Mouse (Mus musculus): ENCODE results near the gene Pitpnc1. TPM values are rescaled to one million over a fixed set of nuclear protein-coding genes. Genes with fewer than 3 reads are reported as not detected.

The Pitpnc1 gene
- total and polyA plus RNA-seq, 3 experiments: 2.4 to 5.4 (median 3.6) TPM

- Histone ChIP-seq H3K27ac (ENCODE audit: insufficient read depth, low read depth) (no peak overlapping the region), H3K4me1 (ENCODE audit: control insufficient read depth in 1 of 2, insufficient read depth in 2 of 2) (peaks cover 3 to 23% of the 10 kb centered on the region in 2 experiments; a peak in 3 of 4 replicates), H3K36me3 (replicated peaks in 1 of 2; ENCODE audit: control insufficient read depth in 1 of 2, insufficient read depth in 1 of 2, low read length in 1 of 2) (no peaks in the 10 kb centered on the region), H3K4me3 (replicated peaks in 1 of 3; ENCODE audit: low read depth in 2 of 3, low read length in 2 of 3, poor library complexity in 1 of 3) (peak overlapping the region; percentile 67 to 81 (median 72)), H3K27me3 (replicated peaks) (peaks cover 2% of the 10 kb centered on the region), H3K9me3 (replicated peaks; ENCODE audit: low read length) (no peaks in the 10 kb centered on the region), H3K4me2 (ENCODE audit: insufficient read depth, low read depth, poor library complexity, severe bottlenecking) (peak overlapping the region; percentile 83), H3K79me2 (replicated peaks; ENCODE audit: control insufficient read depth, extremely low read depth, insufficient read depth, poor library complexity, severe bottlenecking) (no peaks in the 10 kb centered on the region), H3K9ac (ENCODE audit: insufficient read depth, low read depth) (peak overlapping the region; percentile 27)
- DNase-seq (ENCODE audit: extremely low read depth): no peak
- TF ChIP-seq ZNF384 (IDR thresholded peaks at IDR 0.05; ENCODE audit: low read depth, low read length): peak; percentile 79
- 0 out of 2 replicates have a peak, but pooled peaks have one; percentile 3 for TF ChIP-seq MAX (IDR thresholded peaks at IDR 0.05; ENCODE audit: low read length)
- no peak for TF ChIP-seq POLR2A (IDR thresholded peaks at IDR 0.05; ENCODE audit: low read depth, low read length)
- no peak for TF ChIP-seq POLR2AphosphoS2 (IDR thresholded peaks at IDR 0.05; ENCODE audit: low read depth, low read length)
- TF ChIP-seq NRF1 (IDR thresholded peaks at IDR 0.05; ENCODE audit: low read depth, low read length): no peak
- TF ChIP-seq MYC (IDR thresholded peaks at IDR 0.05; ENCODE audit: low read depth, low read length): 0 out of 2 replicates have a peak, but pooled peaks have one; percentile 5
- dilution Hi-C loops (cut with MboI; ENCODE audit: extremely low pct_ligation_motif_present, extremely low pct_unique_long_range_greater_than_20kb, low sequenced_read_pairs) (no loop called here), in situ Hi-C loops (cut with MboI; ENCODE audit: low pct_ligation_motif_present, low pct_unique_long_range_greater_than_20kb, low sequenced_read_pairs) (loop anchor here (5.0 kb wide), 3 partner anchors 94 to 254 kb away; no protein-coding TSS in a partner anchor)
Observed at GRCm38 (mm10) chr11:107471071-107471720, 697 bp upstream of the Pitpnc1 start.

- Histone ChIP-seq H3K9me3 (replicated peaks; ENCODE audit: low read length) (no peaks in the 10 kb centered on the region), H3K79me2 (replicated peaks; ENCODE audit: control insufficient read depth, extremely low read depth, insufficient read depth, poor library complexity, severe bottlenecking) (no peaks in the 10 kb centered on the region), H3K4me3 (replicated peaks in 1 of 3; ENCODE audit: low read depth in 2 of 3, low read length in 2 of 3, poor library complexity in 1 of 3) (peak overlapping the region; percentile 67 to 81 (median 72)), H3K4me1 (ENCODE audit: control insufficient read depth in 1 of 2, insufficient read depth in 2 of 2) (peaks cover 3 to 23% of the 10 kb centered on the region in 2 experiments; a peak in 3 of 4 replicates), H3K9ac (ENCODE audit: insufficient read depth, low read depth) (peak overlapping the region; percentile 27), H3K4me2 (ENCODE audit: insufficient read depth, low read depth, poor library complexity, severe bottlenecking) (peak overlapping the region; percentile 83), H3K36me3 (replicated peaks in 1 of 2; ENCODE audit: control insufficient read depth in 1 of 2, insufficient read depth in 1 of 2, low read length in 1 of 2) (no peaks in the 10 kb centered on the region), H3K27me3 (replicated peaks) (peaks cover 2% of the 10 kb centered on the region), H3K27ac (ENCODE audit: insufficient read depth, low read depth) (no peak overlapping the region)
- DNase-seq (ENCODE audit: extremely low read depth): peak; percentile 51
- in situ Hi-C loops (cut with MboI; ENCODE audit: low pct_ligation_motif_present, low pct_unique_long_range_greater_than_20kb, low sequenced_read_pairs): loop anchor here (5.0 kb wide), 3 partner anchors 92 to 252 kb away; no protein-coding TSS in a partner anchor
- dilution Hi-C loops (cut with MboI; ENCODE audit: extremely low pct_ligation_motif_present, extremely low pct_unique_long_range_greater_than_20kb, low sequenced_read_pairs): no loop called here
- TF ChIP-seq E2F4 (IDR thresholded peaks at IDR 0.05; ENCODE audit: insufficient replicate concordance, low read depth, low read length): no peak
- peak; percentile 96; the same call in 1 of the 2 replicates for TF ChIP-seq UBTF (IDR thresholded peaks at IDR 0.05; ENCODE audit: low read depth, low read length)
- no peak for TF ChIP-seq JUND (conservative IDR thresholded peaks at IDR 0.05; ENCODE audit: low read depth, low read length)
- TF ChIP-seq HCFC1 (IDR thresholded peaks at IDR 0.05; ENCODE audit: low read depth, low read length): no peak
- TF ChIP-seq MAX (IDR thresholded peaks at IDR 0.05; ENCODE audit: low read length): no peak; the same call in 1 of the 2 replicates
- 0 out of 2 replicates have a peak, but pooled peaks have one; percentile 13 for TF ChIP-seq CHD1 (IDR thresholded peaks at IDR 0.05; ENCODE audit: low read depth, low read length)
- 0 out of 2 replicates have a peak, but pooled peaks have one; percentile 25 for TF ChIP-seq CHD2 (IDR thresholded peaks at IDR 0.05; ENCODE audit: low read length)
- TF ChIP-seq TBP (conservative IDR thresholded peaks at IDR 0.05; ENCODE audit: low read depth, low read length): peak; percentile 16; the same call in 1 of the 2 replicates
- no peak for TF ChIP-seq IRF4 (IDR thresholded peaks at IDR 0.05; ENCODE audit: low read depth, low read length)
- 0 out of 2 replicates have a peak, but pooled peaks have one; percentile 10 for TF ChIP-seq NRF1 (IDR thresholded peaks at IDR 0.05; ENCODE audit: low read depth, low read length)
- 0 out of 2 replicates have a peak, but pooled peaks have one; percentile 20 for TF ChIP-seq ZMIZ1 (IDR thresholded peaks at IDR 0.05; ENCODE audit: low read depth, low read length)
- no peak for TF ChIP-seq JUN (IDR thresholded peaks at IDR 0.05; ENCODE audit: insufficient read depth, low read depth, low read length)
- TF ChIP-seq KAT2A (IDR thresholded peaks at IDR 0.05; ENCODE audit: insufficient replicate concordance, low read length): no peak
- no peak for TF ChIP-seq MAFK (IDR thresholded peaks at IDR 0.05; ENCODE audit: insufficient replicate concordance, low read length)
- TF ChIP-seq MEF2A (IDR thresholded peaks at IDR 0.05; ENCODE audit: borderline replicate concordance, low read depth, low read length): no peak
- no peak for TF ChIP-seq PAX5 (IDR thresholded peaks at IDR 0.05; ENCODE audit: low read length)
- TF ChIP-seq ZKSCAN1 (IDR thresholded peaks at IDR 0.05; ENCODE audit: borderline replicate concordance, low read depth, low read length): no peak
- TF ChIP-seq RAD21 (IDR thresholded peaks at IDR 0.05; ENCODE audit: low read depth, low read length): no peak
- TF ChIP-seq ELF1 (IDR thresholded peaks at IDR 0.05; ENCODE audit: low read depth, low read length): no peak
- no peak for TF ChIP-seq MAZ (IDR thresholded peaks at IDR 0.05; ENCODE audit: low read depth, low read length)
- no peak for TF ChIP-seq GABPA (IDR thresholded peaks at IDR 0.05; ENCODE audit: insufficient replicate concordance, low read depth, low read length)
- no peak for TF ChIP-seq POLR2A (IDR thresholded peaks at IDR 0.05; ENCODE audit: low read depth, low read length)
- 0 out of 2 replicates have a peak, but pooled peaks have one; percentile 0 for TF ChIP-seq MYC (IDR thresholded peaks at IDR 0.05; ENCODE audit: low read depth, low read length)
- peak; percentile 61; the same call in 1 of the 2 replicates for TF ChIP-seq MXI1 (IDR thresholded peaks at IDR 0.05; ENCODE audit: low read depth, low read length)
- TF ChIP-seq BHLHE40 (IDR thresholded peaks at IDR 0.05; ENCODE audit: low read depth, low read length): no peak
Observed at GRCm38 (mm10) chr11:107469523-107470371, 752 bp downstream of the Pitpnc1 start.
